Mouse (Mus musculus): ENCODE data around the gene Rps6ka2.
"Not testable (repeated sequence)": the region's sequence is repeated elsewhere in the genome, so short reads cannot be mapped to it uniquely, and the experiment has no call there.

The Rps6ka2 gene

DNA sequence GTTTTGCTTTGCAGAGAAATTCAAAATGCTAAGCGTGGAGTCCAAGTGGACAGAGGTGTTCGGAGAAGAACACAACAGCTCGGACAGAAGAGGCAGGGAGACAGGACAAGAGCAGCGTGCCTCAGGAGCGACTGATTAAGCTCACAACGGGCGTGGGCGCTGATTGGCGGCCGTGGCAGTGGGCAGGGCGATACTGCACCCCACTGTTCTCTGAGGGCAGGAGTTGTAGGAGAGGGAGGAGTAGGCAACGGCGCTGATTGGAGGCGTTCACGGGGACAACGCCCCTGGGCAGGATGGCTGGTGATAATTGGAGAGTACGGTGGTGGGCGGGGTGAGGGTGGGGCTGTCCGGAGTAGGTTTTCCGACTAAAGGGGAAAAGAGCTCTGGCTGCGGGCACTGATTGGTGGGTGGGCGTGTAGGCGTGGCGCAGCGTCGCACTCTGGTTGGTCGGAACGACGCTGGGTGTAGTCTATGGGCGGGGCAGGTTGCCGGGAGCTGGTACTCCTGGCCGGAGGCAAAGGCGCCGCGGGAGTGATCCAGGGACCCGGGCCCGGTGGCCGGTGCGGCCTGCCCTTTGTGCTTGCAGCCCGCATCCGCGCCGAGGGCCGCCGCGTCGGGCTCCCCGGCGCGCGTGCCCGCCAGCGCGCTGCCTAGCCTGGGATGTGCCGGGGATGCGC is at the start of gene Rps6ka2:
Gene Rps6ka2 (plus strand): TSS at position 489 of the 677 bp plus-strand sequence.
- DNase-seq (ENCODE audit: low read depth) = peak; percentile 97

DNA sequence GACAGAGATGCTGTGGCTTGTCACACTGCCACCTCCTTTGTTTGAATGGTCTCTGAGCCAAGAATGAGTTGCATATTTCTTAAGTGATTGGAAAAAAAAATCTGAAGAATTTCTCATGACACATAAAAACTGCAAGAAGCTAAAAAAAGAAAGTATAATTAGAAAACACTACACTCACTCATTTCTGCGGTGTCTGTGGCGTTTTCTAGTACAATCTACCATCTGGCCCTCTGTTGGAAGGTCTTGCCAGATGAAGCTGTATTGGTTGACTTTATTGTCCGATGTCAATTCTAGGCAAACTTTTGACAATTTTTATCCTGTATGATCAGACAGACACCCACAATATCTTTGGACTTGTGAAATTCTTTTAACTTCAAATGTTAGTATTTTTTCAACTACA is 49.1 kb upstream of the Rps6ka2 start:
- DNase-seq (ENCODE audit: low read depth) = not testable (repeated sequence)

DNA sequence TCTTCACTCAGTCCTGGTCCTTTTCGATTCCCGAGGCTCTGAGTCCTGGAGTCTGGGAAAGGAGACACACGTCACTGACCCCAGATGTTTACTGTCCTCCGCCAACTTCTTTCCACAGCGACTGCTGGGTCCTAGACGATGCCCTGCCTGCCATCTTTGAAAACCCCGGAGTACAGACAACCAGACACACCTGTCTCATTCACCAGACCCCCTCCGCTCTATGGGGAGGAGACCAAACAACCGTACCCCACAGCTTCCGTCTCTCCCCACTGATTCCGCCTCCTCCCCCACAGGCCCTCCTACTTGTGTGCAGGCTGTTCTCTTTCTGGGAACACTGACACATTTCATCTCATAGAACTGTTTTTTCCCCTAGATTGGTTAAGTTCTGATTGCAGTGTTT is 47.4 kb upstream of the Rps6ka2 start:
- DNase-seq (ENCODE audit: low read depth) = not testable (repeated sequence)

DNA sequence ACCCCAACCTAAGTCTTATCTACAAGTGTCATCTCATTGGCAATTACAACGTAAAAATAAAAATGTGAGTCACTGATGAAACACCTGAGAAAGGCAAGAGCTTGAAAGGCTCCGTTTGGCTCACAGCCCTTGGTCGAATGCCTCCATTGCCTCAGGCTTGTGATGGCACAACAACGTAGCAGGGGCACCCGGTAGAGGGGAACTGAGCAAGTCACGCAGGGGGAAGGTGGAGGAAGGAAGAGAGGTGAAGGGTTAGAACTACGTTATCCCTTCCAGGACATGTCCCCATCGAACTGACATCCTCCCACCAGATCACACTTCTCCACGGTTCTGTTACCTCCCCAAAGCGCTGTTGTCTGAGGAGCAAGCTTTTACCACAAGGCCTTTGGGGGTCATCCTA is 43.4 kb upstream of the Rps6ka2 start:
- not testable (repeated sequence) for DNase-seq (ENCODE audit: low read depth)

DNA sequence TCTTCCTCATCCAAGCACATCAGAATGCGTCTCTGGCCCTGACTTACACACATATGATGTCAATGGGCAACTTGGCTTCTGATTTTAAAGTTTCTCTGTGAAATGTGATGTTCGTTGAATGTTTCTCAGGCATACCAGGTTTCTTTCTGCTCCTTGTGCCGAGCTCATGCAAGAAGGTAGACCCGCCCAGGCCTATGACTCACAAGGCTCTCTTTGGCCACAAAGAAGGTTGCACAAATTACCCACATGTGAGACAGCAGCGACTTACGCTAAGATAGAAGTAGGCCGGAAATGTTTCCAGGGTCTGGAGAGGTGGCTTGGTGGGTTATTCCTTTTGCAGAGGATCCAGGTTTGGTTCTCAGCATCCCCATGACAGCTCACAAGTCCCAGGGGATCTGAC is 35.9 kb upstream of the Rps6ka2 start:
- DNase-seq (ENCODE audit: low read depth) = not testable (repeated sequence)

DNA sequence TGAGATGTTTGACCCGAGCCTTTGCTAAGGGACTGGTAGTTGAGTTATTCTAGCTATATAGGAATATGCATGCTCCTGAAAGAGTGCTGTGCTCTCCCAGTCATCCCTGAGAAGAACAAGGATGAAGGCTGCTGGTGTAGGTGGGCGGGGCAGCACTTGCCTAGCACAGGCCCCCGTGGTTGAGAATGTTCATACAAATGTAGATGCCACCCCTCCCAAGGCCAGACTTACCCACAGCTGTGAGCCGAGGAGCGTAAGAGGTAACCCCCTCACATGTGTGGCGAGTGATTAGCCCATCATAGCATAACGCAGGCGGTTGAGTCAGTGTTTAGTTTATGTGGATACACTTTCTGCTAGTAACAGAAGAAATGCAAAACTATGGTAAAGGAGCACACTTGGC is 34.6 kb upstream of the Rps6ka2 start:
- not testable (repeated sequence) for DNase-seq (ENCODE audit: low read depth)

DNA sequence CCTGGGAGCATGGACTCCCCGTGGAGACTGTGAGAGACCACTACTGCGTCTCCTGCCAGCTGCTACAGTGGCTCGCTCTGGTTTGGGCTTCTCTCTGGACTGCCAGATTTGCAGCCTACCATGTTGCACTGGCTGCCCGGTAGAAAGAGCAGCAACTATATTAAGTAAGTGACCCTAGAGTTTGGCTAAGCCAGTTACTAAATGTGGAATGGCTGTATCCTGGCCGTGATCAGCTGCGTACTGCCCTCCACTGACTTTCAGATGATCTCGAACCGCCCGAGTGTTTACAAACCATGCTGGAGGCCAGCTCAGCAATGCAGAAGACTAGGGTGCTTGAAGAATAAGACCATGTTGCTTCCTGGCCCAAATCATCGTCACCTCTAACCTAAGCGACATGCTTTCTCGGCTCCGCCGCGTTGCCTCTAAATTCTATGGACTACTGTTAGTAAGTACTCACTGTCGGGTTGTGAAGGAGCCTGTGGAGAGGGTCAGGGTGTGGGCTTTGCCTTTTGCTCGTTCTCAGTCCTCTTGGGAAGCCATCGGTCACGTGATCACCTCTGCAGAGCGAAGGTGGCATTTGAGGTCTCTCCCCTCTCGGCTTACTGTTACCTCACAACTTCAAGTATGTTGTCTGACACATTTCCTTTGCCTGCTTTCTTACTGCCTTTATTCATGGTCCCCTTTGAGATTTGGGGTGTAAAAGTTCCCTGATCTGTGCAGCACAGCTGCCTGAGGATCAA is 31.6 kb upstream of the Rps6ka2 start:
- no peak for DNase-seq (ENCODE audit: low read depth)

DNA sequence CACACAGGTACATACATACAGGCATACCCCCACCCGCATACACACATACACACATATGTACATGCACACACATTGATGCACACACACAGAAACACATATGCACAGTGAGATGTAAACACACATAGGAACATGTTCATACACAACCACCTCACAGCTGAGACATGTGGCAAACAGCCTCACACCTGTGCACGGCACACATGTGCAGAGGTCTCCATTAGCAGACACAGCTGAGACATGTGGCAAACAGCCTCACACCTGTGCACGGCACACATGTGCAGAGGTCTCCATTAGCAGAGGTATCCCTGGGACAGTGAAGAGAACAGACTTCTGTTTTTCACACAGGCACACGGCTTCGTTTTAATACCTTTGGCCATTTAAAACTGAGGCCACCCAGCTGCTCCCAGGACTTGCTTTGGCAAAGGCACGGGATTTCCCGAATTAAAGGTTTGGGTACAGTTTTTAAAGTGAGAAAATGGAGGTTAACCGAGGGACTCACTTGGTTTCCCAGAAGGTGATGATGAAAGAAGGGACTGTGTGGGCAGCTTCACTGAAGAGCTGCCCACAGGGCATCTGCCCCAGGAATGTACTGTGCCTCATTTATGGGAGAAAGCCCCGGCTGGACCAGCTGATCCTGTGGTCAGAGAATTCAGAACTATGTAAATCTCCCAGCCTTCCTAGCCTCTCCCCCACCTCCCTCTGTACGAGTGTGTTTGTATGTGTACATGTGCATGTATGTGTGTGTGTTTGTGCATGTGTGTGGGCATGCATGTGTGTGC is 29.3 kb upstream of the Rps6ka2 start:
- no peak for DNase-seq (ENCODE audit: low read depth)

DNA sequence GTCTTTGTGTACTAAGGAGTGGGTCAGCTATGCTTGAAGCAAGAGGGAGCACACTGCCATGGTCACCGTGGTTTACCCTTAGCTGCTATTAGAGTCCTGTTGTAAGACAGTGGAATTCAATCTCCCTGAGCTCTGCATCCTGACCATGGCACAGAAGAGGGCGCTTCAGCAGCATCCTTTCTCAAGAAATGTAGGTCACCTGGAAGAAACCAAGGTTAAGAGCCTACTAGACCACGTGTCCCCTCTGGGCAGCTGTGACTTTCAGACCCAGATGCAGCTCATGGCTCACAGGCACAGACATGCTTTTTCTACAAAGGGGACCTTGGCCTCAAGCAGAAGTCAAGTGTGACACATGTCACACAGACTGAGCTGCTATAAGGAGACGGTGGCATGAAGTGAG is 27.5 kb upstream of the Rps6ka2 start:
- no peak for DNase-seq (ENCODE audit: low read depth)

DNA sequence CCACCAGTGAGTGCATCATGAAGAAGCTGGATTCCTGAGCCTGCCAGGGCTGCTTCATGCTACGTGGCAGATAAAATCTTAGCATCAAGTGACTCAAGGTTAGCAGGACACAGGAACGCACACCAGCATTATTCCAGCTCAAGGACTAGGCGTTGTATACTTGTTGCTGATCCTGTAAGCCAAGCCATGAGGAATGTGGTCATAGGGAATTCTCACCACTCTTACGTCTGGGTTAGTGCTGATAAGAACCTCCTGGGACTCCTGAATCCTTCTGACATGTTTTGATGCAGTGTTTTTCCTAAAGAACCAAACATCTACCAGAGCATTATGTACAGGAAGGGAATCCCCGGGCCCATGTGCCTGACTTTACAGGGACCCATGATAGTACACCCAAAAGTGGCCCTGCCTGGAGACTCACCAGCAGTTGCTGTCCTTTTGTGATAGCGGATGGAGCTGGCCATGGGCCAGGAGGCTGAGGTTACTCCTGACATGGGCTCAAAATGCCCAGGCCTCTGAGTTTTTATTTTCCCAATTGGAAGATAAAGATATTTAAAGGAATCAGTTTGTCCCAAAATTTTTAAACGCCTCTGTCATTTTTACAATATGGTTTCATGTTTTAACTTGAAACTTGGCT is 25.9 kb upstream of the Rps6ka2 start:
- no peak for DNase-seq (ENCODE audit: low read depth)

DNA sequence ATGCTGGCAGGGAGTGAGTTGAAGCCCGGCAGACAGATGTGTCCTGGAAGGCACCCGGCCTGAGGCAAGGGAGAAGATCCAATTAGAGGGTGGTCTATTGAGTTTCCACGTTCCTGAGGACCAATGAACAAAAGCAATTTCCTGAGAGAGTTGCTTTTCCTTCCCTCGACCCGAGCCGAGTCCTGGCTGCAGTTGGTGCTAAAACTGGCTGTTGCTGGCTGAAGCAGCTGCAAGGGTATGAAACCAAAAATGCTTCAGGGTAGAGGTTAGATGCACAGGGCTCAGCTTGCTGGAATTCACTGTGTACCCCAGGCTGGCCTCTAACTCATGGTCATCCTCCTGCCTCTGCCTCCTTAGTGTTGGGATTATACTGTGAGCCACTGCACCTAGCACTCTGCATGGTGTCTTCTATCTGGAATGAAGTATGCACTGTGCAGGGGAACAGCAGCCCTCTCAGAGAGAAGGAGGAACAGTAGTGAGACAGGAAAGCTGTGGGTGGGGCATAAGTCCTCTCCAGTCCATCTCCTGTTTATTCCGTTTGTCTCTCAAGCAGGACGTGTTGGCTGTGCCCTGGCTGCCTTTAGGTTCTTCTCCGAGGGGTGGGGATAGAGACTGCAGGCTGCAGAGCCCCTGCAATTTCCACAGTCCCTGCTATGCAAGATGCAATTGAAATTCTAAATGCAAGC is 24.4 kb upstream of the Rps6ka2 start:
- DNase-seq (ENCODE audit: low read depth) = no peak

DNA sequence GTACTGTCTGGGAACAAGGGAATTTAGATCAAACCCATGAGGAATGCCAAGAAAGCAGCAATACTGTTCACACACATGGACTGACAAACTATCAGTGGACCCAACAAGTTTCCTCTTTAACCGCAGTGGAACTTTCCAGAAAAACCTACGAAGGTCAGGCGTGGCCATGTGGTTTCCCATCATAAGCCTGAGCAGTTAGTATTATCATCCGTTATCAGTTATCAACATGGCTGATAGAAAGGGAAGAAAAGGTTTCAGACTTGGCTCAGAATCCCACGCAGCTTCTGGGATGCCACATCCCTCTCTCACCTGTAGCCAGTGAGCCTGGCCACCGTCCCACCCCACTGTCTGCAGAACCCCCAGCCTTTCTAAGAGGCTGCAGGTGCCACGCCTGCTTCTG is 23.4 kb upstream of the Rps6ka2 start:
- no peak for DNase-seq (ENCODE audit: low read depth)

DNA sequence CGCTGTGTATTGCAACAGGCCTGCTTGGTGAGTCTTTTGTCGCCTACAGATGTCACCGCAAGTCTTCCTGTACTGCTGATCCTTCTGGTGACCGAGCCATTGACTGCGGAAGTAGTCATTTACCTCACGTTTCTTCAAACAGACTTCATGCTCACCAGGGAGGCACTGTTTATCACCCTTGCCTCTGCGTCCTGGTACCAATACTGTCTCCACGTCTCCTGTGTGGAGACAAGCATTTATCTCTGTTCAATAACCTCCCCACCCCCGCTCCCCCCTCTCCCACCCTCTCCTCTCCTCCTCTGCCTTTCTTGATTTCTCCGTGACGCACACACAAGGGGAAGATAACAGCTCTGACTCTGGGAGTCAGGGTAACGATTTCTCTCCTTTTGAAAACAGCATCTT is 22.0 kb upstream of the Rps6ka2 start:
- DNase-seq (ENCODE audit: low read depth) = peak; percentile 75

DNA sequence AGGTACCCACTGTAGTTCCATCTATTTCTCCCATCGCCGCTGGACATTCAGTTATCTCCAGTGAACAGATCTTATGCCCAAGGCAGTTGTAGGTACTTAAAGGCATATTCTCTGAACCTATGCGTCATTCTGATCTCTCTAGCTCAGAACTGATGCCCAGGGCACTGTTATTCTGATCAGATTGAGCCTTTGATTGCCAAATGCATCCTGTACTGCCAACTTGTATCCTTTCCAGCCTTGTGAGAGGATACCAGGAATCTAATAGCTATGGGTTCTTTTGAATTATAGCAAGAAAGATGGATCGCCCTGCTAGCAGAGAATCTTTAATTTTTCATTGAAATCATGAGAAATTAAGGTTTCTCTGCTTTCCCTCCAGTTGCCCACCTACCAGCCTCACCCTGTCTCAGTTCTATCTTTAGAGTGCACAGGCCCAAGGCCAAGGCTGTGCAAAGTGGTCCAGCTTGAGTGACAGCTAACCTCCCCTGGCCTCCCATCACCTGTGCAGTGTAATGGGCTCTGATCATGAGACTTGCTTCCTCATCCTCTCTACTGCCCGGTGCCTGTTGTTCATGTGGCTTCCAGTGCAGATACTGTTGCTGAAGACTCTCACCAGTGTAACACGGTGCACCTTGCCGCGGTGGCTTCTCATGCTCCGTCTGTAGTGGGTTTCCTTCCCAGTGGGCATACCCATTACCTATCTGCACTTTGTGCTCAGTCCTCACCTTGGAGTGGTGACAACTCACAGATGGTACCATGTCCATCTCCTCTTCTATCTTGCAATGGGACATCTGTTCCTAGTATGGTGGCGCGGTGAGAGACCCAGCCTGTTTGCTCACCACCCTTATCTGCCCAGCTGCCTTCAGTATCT is 20.4 kb upstream of the Rps6ka2 start:
- DNase-seq (ENCODE audit: low read depth) = no peak

DNA sequence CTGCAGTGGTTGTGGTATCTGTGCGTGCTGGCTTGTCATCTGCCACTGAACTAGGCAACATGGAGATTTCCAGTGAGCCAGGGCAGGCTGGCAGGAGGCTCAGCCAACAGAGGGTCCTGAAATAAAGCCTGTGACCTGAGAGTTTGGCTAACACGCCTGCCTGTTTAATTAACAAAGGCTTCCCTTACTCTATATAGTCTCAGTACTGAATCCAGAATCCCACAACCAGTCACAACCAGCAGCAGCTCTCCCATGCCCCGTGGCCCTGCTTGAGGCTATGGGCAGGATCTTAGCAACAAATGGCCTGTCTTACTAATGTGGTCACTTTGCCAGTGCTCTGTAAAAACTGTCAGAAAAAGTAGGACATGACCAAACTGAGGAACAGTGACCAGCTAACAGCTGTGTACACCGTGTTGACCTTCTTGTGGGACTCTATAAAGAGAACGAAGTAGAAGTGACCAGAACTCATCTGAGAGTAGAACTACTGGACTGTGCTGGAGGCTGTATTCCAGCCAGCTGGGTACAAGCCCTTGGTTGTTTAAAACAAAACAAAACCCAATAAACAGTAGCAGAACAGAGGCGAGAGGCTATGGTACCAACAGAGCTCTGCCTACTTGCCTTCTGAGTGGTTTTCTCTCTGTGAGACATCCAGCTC is 18.3 kb upstream of the Rps6ka2 start:
- no peak for DNase-seq (ENCODE audit: low read depth)

DNA sequence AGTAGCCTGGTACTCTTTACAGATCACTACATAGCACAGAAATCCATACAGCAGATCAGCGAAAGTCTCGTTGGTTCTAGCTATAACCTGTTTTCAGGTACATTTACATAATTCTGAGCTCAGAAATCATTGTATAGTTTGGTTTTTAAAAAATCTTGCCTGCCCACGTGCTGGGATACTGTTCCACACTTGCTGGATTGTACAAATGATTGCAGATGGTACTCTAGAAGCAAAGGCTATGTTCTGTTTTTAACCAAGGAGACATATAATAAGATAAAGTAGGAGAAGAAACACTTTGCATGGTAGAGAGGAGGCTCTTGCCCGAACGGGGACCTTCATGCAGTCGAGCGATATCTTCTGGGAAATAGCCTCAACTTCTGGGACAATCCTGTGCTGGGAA is 17.3 kb upstream of the Rps6ka2 start:
- DNase-seq (ENCODE audit: low read depth) = no peak

DNA sequence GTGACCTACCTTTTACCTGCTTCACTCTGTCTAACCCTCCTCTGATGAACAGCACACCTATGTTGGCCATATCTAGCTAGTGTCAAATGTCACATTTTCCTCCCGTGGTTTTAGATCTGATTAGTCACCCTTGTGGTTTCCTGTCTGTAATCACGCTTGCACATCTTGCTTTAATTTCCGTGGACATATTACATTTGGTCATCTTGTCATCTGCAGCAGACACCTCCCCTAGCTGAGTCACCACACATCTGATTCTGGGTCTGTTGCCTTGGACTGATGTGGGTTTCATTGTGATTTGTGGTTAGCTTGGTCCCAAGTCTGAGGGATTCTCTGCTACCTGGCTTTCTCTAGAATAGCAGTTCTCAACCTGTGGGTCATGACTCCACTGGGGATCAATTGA is 6.0 kb upstream of the Rps6ka2 start:
- DNase-seq (ENCODE audit: low read depth) = peak; percentile 43

DNA sequence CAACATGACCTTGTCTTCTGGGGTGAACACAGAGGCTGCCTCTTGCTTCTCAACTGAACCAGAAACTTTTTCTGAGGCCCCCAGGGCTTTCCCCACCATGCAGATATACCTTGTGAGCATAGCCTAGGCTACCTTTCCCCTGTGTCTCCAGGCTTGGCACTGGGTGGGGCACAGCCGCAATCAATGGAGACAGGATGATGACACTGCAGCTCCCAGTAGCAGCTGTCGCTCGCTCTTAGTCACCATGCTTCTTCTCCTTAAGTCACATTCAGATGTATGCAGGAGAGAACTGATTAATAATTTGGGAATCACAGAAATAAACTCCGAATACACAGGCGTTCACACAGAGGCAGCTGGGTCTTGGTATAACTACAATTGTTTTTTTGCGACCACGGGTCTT is 4.4 kb upstream of the Rps6ka2 start:
- DNase-seq (ENCODE audit: low read depth) = no peak

DNA sequence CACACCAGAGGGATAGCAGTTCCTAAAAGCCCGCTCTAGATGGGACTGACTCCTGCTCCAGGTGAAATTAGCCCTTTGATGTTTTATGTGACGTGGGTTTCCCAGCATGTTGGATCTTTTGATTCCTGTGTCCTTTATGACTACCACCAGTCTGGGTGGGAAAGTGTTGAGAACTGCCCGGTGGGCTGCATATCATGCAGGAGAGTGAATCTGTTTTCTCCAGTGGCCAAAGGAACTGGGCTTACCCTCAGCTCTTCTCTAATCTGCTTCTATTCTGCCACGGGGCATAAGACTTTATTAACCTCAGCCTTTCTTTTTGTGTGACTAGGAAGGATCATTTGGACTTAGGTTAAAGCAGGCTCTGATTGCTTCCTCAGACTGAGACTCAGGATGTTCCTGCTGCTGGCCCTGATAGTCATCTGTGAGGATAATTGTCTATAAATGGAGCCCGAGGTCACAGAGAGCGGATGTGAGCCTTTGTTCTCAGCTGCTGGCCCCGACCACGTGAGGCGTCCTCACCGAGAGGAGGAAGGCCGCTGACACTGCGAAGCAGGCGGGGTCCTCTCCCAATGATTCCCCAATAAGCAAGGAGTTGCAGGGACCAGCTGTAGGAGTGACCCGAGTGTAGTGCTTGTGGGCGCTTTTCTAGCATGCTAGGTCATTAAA is 821 bp upstream of the Rps6ka2 start:
- no peak for DNase-seq (ENCODE audit: low read depth)
